Mouse (Mus musculus) liver, postnatal 0 days (tissue): ENCODE data around the gene Ndufv1.

ENCODE experiments used
- CTCF ChIP-seq: sonication (generic); IDR thresholded peaks from 2 replicates; pipeline ENCODE4 v1.5.1; 2016; ENCODE audit warnings: antibody characterized with exemption, low read depth
- EP300 ChIP-seq: IDR thresholded peaks from 2 replicates; pipeline ENCODE4 v1.6.1; 2016; ENCODE audit warnings: antibody characterized with exemption, low read depth, mild to moderate bottlenecking

DNA sequence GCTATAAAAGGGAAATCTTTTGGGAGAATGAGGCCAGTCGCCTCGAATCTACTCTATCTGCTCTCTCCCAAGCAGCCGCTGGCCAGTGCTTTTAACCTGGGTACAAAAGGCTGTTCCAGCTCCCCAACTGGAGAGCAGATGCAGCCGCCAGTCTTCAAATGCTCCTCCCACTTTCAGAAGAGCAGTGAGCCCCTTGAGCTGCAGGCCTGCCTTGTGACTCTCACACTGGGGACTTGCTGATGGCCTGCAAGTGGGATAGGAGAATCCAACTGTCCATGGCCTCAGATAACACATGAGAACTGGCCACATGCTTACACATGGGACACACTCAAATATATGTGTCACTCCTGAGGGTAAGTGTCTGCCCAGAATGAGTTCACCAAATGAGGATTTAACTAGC lies 44.1 kb upstream of the Ndufv1 start:
- TF ChIP-seq CTCF (no peak), EP300 (no peak)
